Mouse (Mus musculus) forebrain, embryonic 16.5 days (tissue): ENCODE measurements around the gene Ndst4. TPM values are rescaled to one million over a fixed set of nuclear protein-coding genes. Genes with fewer than 3 reads are reported as not detected.

Source experiments
- ATAC-seq: fragments of 200-750 bp; cut with Nextera tagmentation; 2 replicates; pipeline ENCODE4 v1.8.0; 2017; ENCODE audit warnings: mild to moderate bottlenecking, moderate library complexity
- H3K27ac ChIP-seq: fragments of 300-500 bp; sonication (generic); 2 replicates; pipeline ENCODE4 v1.5.1; 2014; ENCODE audit warnings: low read length, control low read depth
- H3K27me3 ChIP-seq: fragments of 300-500 bp; sonication (generic); replicated peaks from 2 replicates; pipeline ENCODE4 v1.6.1; 2014; ENCODE audit warnings: low read length; ENCODE audit not compliant: control insufficient read depth, insufficient read depth
- H3K36me3 ChIP-seq: fragments of 300-500 bp; sonication (generic); 2 replicates; pipeline ENCODE4 v1.6.1; 2014; ENCODE audit not compliant: control insufficient read depth, insufficient read depth
- H3K4me1 ChIP-seq: fragments of 300-500 bp; sonication (generic); replicated peaks from 2 replicates; pipeline ENCODE4 v1.6.1; 2014; ENCODE audit warnings: low read length; ENCODE audit not compliant: control insufficient read depth, insufficient read depth
- H3K4me2 ChIP-seq: fragments of 300-500 bp; sonication (generic); 2 replicates; pipeline ENCODE4 v1.6.1; 2014; ENCODE audit warnings: mild to moderate bottlenecking, low read length, control low read depth
- H3K4me3 ChIP-seq: fragments of 300-500 bp; sonication (generic); replicated peaks from 2 replicates; pipeline ENCODE4 v1.5.1; 2014; ENCODE audit warnings: mild to moderate bottlenecking, low read length, control low read depth
- H3K9ac ChIP-seq: fragments of 300-500 bp; sonication (generic); replicated peaks from 2 replicates; pipeline ENCODE4 v1.6.1; 2014; ENCODE audit warnings: low read depth, low read length, control low read depth
- H3K9me3 ChIP-seq: fragments of 300-500 bp; sonication (generic); 2 replicates; pipeline ENCODE4 v1.6.1; 2016; ENCODE audit warnings: low read length; ENCODE audit not compliant: control insufficient read depth
- whole genome bisulfite sequencing: fragments of 180-500 bp; shearing (Covaris S2); extraction: QIAGEN DNeasy Blood & Tissue Kit; methylation state at CpG from one replicate; pipeline ENCODE4 v1.1.7; 2014; 5-methylcytosine and 5-hydroxymethylcytosine counted together
- polyA plus RNA-seq: library from polyadenylated mRNA; unstranded; fragments of >200 nt; fragmentation: Nextera tagmentation; extraction: Ambion mirVana; gene quantifications from 2 replicates; pipeline ENCODE4 v1.2.1, GENCODE M21; 2015

Ndst4 gene
- polyA plus RNA-seq, 1 experiment from 2014 or later = 2.1 TPM

GRCm38 (mm10) chr3:125687601-125688000 lies 283.7 kb downstream of the Ndst4 start:
- Histone ChIP-seq H3K27ac (no peak overlapping the region), H3K4me3 (no peak overlapping the region), H3K4me2 (no peak overlapping the region), H3K4me1 (no peaks in the 10 kb centered on the region), H3K27me3 (no peaks in the 10 kb centered on the region), H3K36me3 (no peaks in the 10 kb centered on the region), H3K9me3 (no peaks in the 10 kb centered on the region), H3K9ac (no peak overlapping the region)
- no peak for ATAC-seq
- WGBS = 64% methylated on average over 2 of the region's 2 CpGs

DNA sequence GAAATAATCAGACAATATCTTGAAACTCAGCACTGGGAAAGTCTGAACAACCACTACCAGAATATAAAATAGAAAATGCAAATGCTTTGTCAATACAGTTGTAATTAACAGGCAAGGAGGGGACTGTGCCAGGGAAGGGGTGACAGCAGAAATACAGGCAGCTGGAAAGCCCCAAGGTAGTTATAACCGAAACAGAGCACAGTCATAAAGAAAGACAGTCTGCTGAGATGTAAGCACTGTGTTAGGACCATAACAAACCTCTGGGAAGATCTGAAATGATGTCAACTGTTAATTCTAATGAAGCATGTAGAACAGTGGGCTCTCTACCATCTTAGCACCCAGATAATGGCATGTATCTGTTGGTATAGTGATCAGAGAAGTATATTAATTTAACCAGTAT lies 287.1 kb downstream of the Ndst4 start:
- no peaks in the 10 kb centered on the region for H3K9me3 ChIP-seq
- H3K4me2 ChIP-seq = no peak overlapping the region
- ATAC-seq = no peak
- H3K9ac ChIP-seq = no peak overlapping the region
- no peaks in the 10 kb centered on the region for H3K27me3 ChIP-seq
- no peak overlapping the region for H3K27ac ChIP-seq
- WGBS = 44% methylated on average over 1 of the region's 1 CpGs
- no peaks in the 10 kb centered on the region for H3K36me3 ChIP-seq
- no peak overlapping the region for H3K4me3 ChIP-seq
- H3K4me1 ChIP-seq = no peaks in the 10 kb centered on the region

- H3K4me1 ChIP-seq = no peaks in the 10 kb centered on the region
Observed at GRCm38 (mm10) chr3:125722953-125723352, 319.1 kb downstream of the Ndst4 start.

GRCm38 (mm10) chr3:125734945-125735344 lies 331.1 kb downstream of the Ndst4 start:
- ATAC-seq = no peak
- Histone ChIP-seq H3K27ac (no peak overlapping the region), H3K9me3 (no peaks in the 10 kb centered on the region), H3K4me2 (no peak overlapping the region), H3K4me3 (no peak overlapping the region), H3K4me1 (no peaks in the 10 kb centered on the region), H3K36me3 (no peaks in the 10 kb centered on the region), H3K9ac (no peak overlapping the region), H3K27me3 (no peaks in the 10 kb centered on the region)
- 79% methylated on average over 2 of the region's 2 CpGs for WGBS

More at GRCm38 (mm10) chr3:125722953-125723352, 319.1 kb downstream of the Ndst4 start:
- Histone ChIP-seq H3K4me2 (no peak overlapping the region), H3K4me3 (no peak overlapping the region), H3K9ac (no peak overlapping the region), H3K36me3 (no peaks in the 10 kb centered on the region), H3K9me3 (no peaks in the 10 kb centered on the region), H3K27me3 (no peaks in the 10 kb centered on the region), H3K27ac (no peak overlapping the region)
- WGBS = 53% methylated on average over 2 of the region's 2 CpGs
- ATAC-seq = no peak

DNA sequence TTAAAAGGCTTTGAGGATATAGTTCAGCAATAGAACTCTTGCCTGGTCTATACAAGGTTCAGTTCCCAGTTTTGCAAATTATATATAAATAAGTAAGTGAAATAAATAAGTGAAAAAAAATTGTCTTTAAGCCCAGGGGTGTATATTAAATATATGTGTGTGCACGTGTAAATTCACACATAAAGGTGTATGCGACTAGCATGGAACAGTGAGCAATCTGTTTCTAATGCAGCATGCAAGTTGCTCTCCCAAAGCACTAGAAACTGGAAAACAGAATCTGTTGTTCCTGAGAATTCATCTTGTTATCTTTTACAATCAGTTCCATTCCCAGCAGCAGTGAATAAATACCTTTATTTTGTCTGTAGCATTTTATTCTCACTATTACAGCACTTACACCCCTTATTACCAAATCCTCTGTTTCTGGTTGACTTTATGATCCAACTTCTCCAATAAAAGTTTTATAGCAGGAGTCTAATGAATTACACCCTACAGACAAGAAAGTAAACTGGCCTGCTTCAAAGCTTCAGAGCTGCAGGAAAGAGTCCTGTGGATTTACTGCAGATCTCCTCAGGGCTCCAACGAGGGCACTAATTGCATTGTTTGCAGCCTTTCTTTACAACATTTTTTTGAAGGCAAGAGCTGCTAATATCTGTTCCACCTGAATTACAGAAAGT lies 340.7 kb downstream of the Ndst4 start:
- Histone ChIP-seq H3K27ac (no peak overlapping the region), H3K4me1 (no peaks in the 10 kb centered on the region), H3K4me2 (no peak overlapping the region), H3K9ac (no peak overlapping the region), H3K27me3 (no peaks in the 10 kb centered on the region), H3K36me3 (no peaks in the 10 kb centered on the region), H3K4me3 (no peak overlapping the region), H3K9me3 (no peaks in the 10 kb centered on the region)
- no peak for ATAC-seq
- WGBS = 67% methylated on average over 3 of the region's 3 CpGs

DNA sequence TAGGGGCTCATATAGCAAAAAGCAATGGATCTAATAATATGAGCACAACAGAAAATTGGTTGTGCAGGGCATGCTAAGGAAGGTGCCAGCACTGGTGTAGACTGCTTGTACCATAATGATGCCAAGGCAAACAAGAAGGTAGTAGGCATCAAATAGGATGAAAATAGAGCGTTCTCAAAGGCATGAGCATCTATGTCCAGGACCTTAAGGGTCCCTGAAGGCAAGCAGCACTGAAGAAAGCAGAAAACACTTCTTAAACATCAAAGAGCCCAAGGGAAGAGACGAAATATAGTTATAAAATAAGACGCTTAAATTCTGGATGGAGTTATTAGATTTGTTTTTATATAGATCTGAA lies 341.2 kb downstream of the Ndst4 start:
- no peak for ATAC-seq
- Histone ChIP-seq H3K9me3 (no peaks in the 10 kb centered on the region), H3K36me3 (no peaks in the 10 kb centered on the region), H3K27ac (no peak overlapping the region), H3K4me2 (no peak overlapping the region), H3K4me3 (no peak overlapping the region), H3K9ac (no peak overlapping the region), H3K4me1 (no peaks in the 10 kb centered on the region), H3K27me3 (no peaks in the 10 kb centered on the region)
- WGBS = 91% methylated on average over 3 of the region's 3 CpGs

DNA sequence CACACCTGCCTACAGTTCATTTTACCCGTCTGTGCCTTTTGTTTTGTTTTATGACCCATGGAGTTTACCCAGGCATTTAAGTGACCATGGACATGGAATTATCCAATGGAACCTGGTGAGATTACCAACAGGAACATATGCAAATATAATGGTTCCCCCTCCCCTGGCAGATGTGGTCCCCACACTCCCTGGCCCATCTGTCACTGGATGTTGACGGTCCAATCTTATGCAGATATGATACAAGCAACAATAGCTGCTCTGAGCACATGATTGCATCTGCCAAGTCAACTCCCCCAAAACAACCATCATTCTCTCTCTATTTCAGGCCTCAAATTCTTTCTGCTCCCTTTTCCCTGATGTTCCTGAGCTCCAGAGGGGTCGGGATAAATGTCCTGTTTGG lies 342.5 kb downstream of the Ndst4 start:
- H3K4me2 ChIP-seq = no peak overlapping the region
- no peaks in the 10 kb centered on the region for H3K36me3 ChIP-seq
- no peak overlapping the region for H3K9ac ChIP-seq
- no peak overlapping the region for H3K27ac ChIP-seq
- ATAC-seq = no peak
- no peaks in the 10 kb centered on the region for H3K4me1 ChIP-seq
- no peaks in the 10 kb centered on the region for H3K9me3 ChIP-seq
- WGBS = 57% methylated on average over 3 of the region's 3 CpGs
- no peak overlapping the region for H3K4me3 ChIP-seq
- no peaks in the 10 kb centered on the region for H3K27me3 ChIP-seq

DNA sequence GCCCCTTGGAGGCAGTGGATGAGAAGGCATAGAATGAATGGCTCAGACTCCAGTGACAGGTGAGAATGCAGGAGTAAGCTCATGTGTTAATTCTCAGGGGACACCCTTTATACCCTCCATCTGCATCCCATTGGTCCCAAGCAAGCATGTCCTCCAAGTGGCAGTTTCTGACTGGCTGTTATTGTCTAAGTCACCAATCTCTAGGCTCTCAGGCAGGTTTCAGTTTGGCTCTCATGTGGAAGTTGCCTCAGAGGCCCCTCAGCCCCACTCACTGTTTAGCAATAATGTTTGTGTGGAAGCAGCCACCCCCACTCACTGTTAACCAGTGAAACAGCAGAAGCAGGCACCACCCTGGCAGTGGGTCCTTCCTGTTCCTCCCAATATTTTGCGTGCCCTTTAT lies 353.0 kb downstream of the Ndst4 start:
- Histone ChIP-seq H3K4me2 (no peak overlapping the region), H3K4me1 (no peaks in the 10 kb centered on the region), H3K9me3 (no peaks in the 10 kb centered on the region), H3K27ac (no peak overlapping the region), H3K36me3 (no peaks in the 10 kb centered on the region), H3K4me3 (no peak overlapping the region), H3K9ac (no peak overlapping the region), H3K27me3 (no peaks in the 10 kb centered on the region)
- WGBS = 59% methylated on average over 1 of the region's 1 CpGs
- no peak for ATAC-seq

GRCm38 (mm10) chr3:125760711-125761110 lies 356.8 kb downstream of the Ndst4 start:
- H3K27ac ChIP-seq = no peak overlapping the region
- no peak overlapping the region for H3K4me3 ChIP-seq
- no peaks in the 10 kb centered on the region for H3K9me3 ChIP-seq
- no peak overlapping the region for H3K9ac ChIP-seq
- H3K36me3 ChIP-seq = no peaks in the 10 kb centered on the region
- no peaks in the 10 kb centered on the region for H3K4me1 ChIP-seq
- ATAC-seq = no peak
- H3K4me2 ChIP-seq = no peak overlapping the region
- H3K27me3 ChIP-seq = no peaks in the 10 kb centered on the region
